Mouse (Mus musculus) liver, embryonic 12.5 days (tissue): Measurements from ENCODE around the gene Wdr66. TPM values are rescaled to one million over a fixed set of nuclear protein-coding genes. Genes with fewer than 3 reads are reported as not detected.

Source experiments
- ATAC-seq: fragments of 200-750 bp; cut with Nextera tagmentation; 2 replicates; pipeline ENCODE4 v1.8.0; 2017; ENCODE audit warnings: moderate number of reproducible peaks, mild to moderate bottlenecking, moderate library complexity
- H3K27ac ChIP-seq: fragments of 300-500 bp; sonication (generic); 2 replicates; pipeline ENCODE4 v1.5.1; 2016; ENCODE audit warnings: mild to moderate bottlenecking
- H3K27me3 ChIP-seq: fragments of 300-500 bp; sonication (generic); replicated peaks from 2 replicates; pipeline ENCODE4 v1.6.1; 2016; ENCODE audit warnings: mild to moderate bottlenecking, moderate library complexity
- H3K36me3 ChIP-seq: fragments of 300-500 bp; sonication (generic); 2 replicates; pipeline ENCODE4 v1.6.1; 2016; ENCODE audit warnings: mild to moderate bottlenecking, moderate library complexity
- H3K4me1 ChIP-seq: fragments of 300-500 bp; sonication (generic); 2 replicates; pipeline ENCODE4 v1.6.1; 2016
- H3K4me2 ChIP-seq: fragments of 300-500 bp; sonication (generic); 2 replicates; pipeline ENCODE4 v1.6.1; 2016; ENCODE audit warnings: mild to moderate bottlenecking, moderate library complexity
- H3K4me3 ChIP-seq: fragments of 300-500 bp; sonication (generic); 2 replicates; pipeline ENCODE4 v1.5.1; 2016; ENCODE audit warnings: mild to moderate bottlenecking, moderate library complexity
- H3K9ac ChIP-seq: fragments of 300-500 bp; sonication (generic); 2 replicates; pipeline ENCODE4 v1.6.1; 2016; ENCODE audit warnings: mild to moderate bottlenecking, moderate library complexity
- H3K9me3 ChIP-seq: fragments of 300-500 bp; sonication (generic); replicated peaks from 2 replicates; pipeline ENCODE4 v1.6.1; 2016; ENCODE audit warnings: mild to moderate bottlenecking, moderate library complexity
- WGBS: fragments of 180-500 bp; shearing (Covaris S2); methylation state at CpG from one replicate; pipeline ENCODE4 v1.1.7; 2016; ENCODE audit not compliant: insufficient replicate concordance; 5-methylcytosine and 5-hydroxymethylcytosine counted together
- polyA plus RNA-seq: library from polyadenylated mRNA; unstranded; fragments of >200 nt; fragmentation: Nextera tagmentation; extraction: Ambion mirVana; gene quantifications from 2 replicates; pipeline ENCODE4 v1.2.1, GENCODE M21; 2016

Wdr66 gene
- polyA plus RNA-seq, 1 experiment from 2014 or later: 0.29 TPM

- no peak for ATAC-seq
- H3K9ac ChIP-seq: no peak overlapping the region
- H3K27me3 ChIP-seq: peaks cover 7% of the 10 kb centered on the region; the same call in 1 of the 2 replicates
- no peak overlapping the region for H3K4me2 ChIP-seq
- 0 out of 2 replicates have a peak, but pooled peaks cover 3% of the 10 kb centered on the region for H3K4me1 ChIP-seq
- H3K9me3 ChIP-seq: no peaks in the 10 kb centered on the region
- H3K36me3 ChIP-seq: no peaks in the 10 kb centered on the region
- 70% methylated on average over 15 of the region's 15 CpGs for WGBS
- no peak overlapping the region for H3K4me3 ChIP-seq
- no peak overlapping the region for H3K27ac ChIP-seq
Observed at GRCm38 (mm10) chr5:123326006-123326750, 74.3 kb downstream of the Wdr66 start.

- ATAC-seq: no peak
- WGBS: 70% methylated on average over 9 of the region's 9 CpGs
- no peak overlapping the region for H3K9ac ChIP-seq
- no peak overlapping the region for H3K27ac ChIP-seq
- H3K4me1 ChIP-seq: 0 out of 2 replicates have a peak, but pooled peaks cover 3% of the 10 kb centered on the region
- no peaks in the 10 kb centered on the region for H3K36me3 ChIP-seq
- no peak overlapping the region for H3K4me2 ChIP-seq
- peaks cover 7% of the 10 kb centered on the region; the same call in 1 of the 2 replicates for H3K27me3 ChIP-seq
- H3K4me3 ChIP-seq: no peak overlapping the region
- H3K9me3 ChIP-seq: no peaks in the 10 kb centered on the region
Observed at GRCm38 (mm10) chr5:123326751-123327148, 74.8 kb downstream of the Wdr66 start.

- 70% methylated on average over 8 of the region's 8 CpGs for WGBS
- 0 out of 2 replicates have a peak, but pooled peaks cover 3% of the 10 kb centered on the region for H3K4me1 ChIP-seq
- H3K36me3 ChIP-seq: no peaks in the 10 kb centered on the region
- H3K9ac ChIP-seq: no peak overlapping the region
- peaks cover 7% of the 10 kb centered on the region; the same call in 1 of the 2 replicates for H3K27me3 ChIP-seq
- no peak overlapping the region for H3K4me3 ChIP-seq
- H3K27ac ChIP-seq: no peak overlapping the region
- no peak for ATAC-seq
- H3K9me3 ChIP-seq: no peaks in the 10 kb centered on the region
- H3K4me2 ChIP-seq: no peak overlapping the region
Observed at GRCm38 (mm10) chr5:123327686-123328085, 75.8 kb downstream of the Wdr66 start.

- H3K4me1 ChIP-seq: peaks cover 3% of the 10 kb centered on the region
- no peak overlapping the region for H3K4me3 ChIP-seq
- no peak for ATAC-seq
- 76% methylated on average over 6 of the region's 6 CpGs for WGBS
- no peaks in the 10 kb centered on the region for H3K36me3 ChIP-seq
- no peak overlapping the region for H3K4me2 ChIP-seq
- H3K27ac ChIP-seq: no peak overlapping the region
- H3K9me3 ChIP-seq: no peaks in the 10 kb centered on the region
- H3K27me3 ChIP-seq: 0 out of 2 replicates have a peak, but pooled peaks cover under 1% of the 10 kb centered on the region
- H3K9ac ChIP-seq: no peak overlapping the region
Observed at GRCm38 (mm10) chr5:123333566-123333965, 81.7 kb downstream of the Wdr66 start.

- Histone ChIP-seq H3K27me3 (no peaks in the 10 kb centered on the region), H3K4me3 (no peak overlapping the region), H3K4me2 (no peak overlapping the region), H3K9ac (no peak overlapping the region), H3K36me3 (no peaks in the 10 kb centered on the region), H3K4me1 (peaks cover 13% of the 10 kb centered on the region), H3K9me3 (no peaks in the 10 kb centered on the region), H3K27ac (no peak overlapping the region)
- WGBS: 64% methylated on average over 4 of the region's 4 CpGs
- no peak for ATAC-seq
Observed at GRCm38 (mm10) chr5:123336205-123336961, 84.5 kb downstream of the Wdr66 start.

- H3K9ac ChIP-seq: no peak overlapping the region
- H3K27me3 ChIP-seq: no peaks in the 10 kb centered on the region
- WGBS: 52% methylated on average over 3 of the region's 3 CpGs
- no peak for ATAC-seq
- no peaks in the 10 kb centered on the region for H3K36me3 ChIP-seq
- no peak overlapping the region for H3K27ac ChIP-seq
- no peak overlapping the region for H3K4me3 ChIP-seq
- no peak overlapping the region for H3K4me2 ChIP-seq
- H3K9me3 ChIP-seq: no peaks in the 10 kb centered on the region
- H3K4me1 ChIP-seq: peaks cover 16% of the 10 kb centered on the region
Observed at GRCm38 (mm10) chr5:123338463-123338862, 86.6 kb downstream of the Wdr66 start.

GRCm38 (mm10) chr5:123343707-123344627 lies 92.1 kb downstream of the Wdr66 start, which contains the start of gene Bcl7a:
TSS of gene Bcl7a (plus strand) at chr5:123343834.
- Histone ChIP-seq H3K4me3 (peak within 1 kb of the TSS; percentile 96), H3K9ac (peak within 1 kb of the TSS; percentile 91), H3K27me3 (no peaks in the 10 kb centered on the region), H3K4me2 (peak within 1 kb of the TSS; percentile 97), H3K27ac (peak within 1 kb of the TSS; percentile 89), H3K36me3 (peaks cover 6% of the 10 kb centered on the region), H3K4me1 (peaks cover 44% of the 10 kb centered on the region), H3K9me3 (no peaks in the 10 kb centered on the region)
- WGBS: 1% methylated on average over 56 of the region's 69 CpGs
- peak; percentile 82 for ATAC-seq

- Histone ChIP-seq H3K9ac (peak overlapping the region; percentile 91), H3K4me2 (peak overlapping the region; percentile 97), H3K9me3 (no peaks in the 10 kb centered on the region), H3K36me3 (peaks cover 12% of the 10 kb centered on the region), H3K4me1 (peaks cover 40% of the 10 kb centered on the region), H3K27me3 (no peaks in the 10 kb centered on the region), H3K27ac (peak overlapping the region; percentile 89), H3K4me3 (peak overlapping the region; percentile 96)
- WGBS: under 1% methylated on average over 47 of the region's 51 CpGs
- ATAC-seq: peak; percentile 4; the same call in 1 of the 2 replicates
Observed at GRCm38 (mm10) chr5:123344628-123344962, 92.7 kb downstream of the Wdr66 start.

- peak overlapping the region; percentile 97 for H3K4me2 ChIP-seq
- peaks cover 12% of the 10 kb centered on the region for H3K36me3 ChIP-seq
- no peaks in the 10 kb centered on the region for H3K9me3 ChIP-seq
- peak; percentile 40 for ATAC-seq
- WGBS: under 1% methylated on average over 78 of the region's 87 CpGs
- H3K4me3 ChIP-seq: peak overlapping the region; percentile 96
- H3K4me1 ChIP-seq: peaks cover 44% of the 10 kb centered on the region
- H3K27ac ChIP-seq: peak overlapping the region; percentile 89
- H3K27me3 ChIP-seq: no peaks in the 10 kb centered on the region
- H3K9ac ChIP-seq: peak overlapping the region; percentile 91
Observed at GRCm38 (mm10) chr5:123344963-123345852, 93.3 kb downstream of the Wdr66 start.

GRCm38 (mm10) chr5:123345853-123346654 lies 94.2 kb downstream of the Wdr66 start:
- H3K4me2 ChIP-seq: peak overlapping the region; percentile 97
- peak overlapping the region; percentile 89 for H3K27ac ChIP-seq
- no peaks in the 10 kb centered on the region for H3K27me3 ChIP-seq
- ATAC-seq: peak; percentile 25; the same call in 1 of the 2 replicates
- H3K9me3 ChIP-seq: no peaks in the 10 kb centered on the region
- peaks cover 12% of the 10 kb centered on the region for H3K36me3 ChIP-seq
- H3K4me3 ChIP-seq: peak overlapping the region; percentile 96
- H3K4me1 ChIP-seq: peaks cover 52% of the 10 kb centered on the region
- H3K9ac ChIP-seq: peak overlapping the region; percentile 91
- WGBS: 3% methylated on average over 22 of the region's 22 CpGs
